Mouse (Mus musculus) thymus, postnatal 10 days (tissue): Measurements from ENCODE around the gene Ankrd60.

ENCODE experiments used
- DNase-seq, 2 experiments: peaks; one replicate each; pipeline ENCODE4 v3.0.0; 2021; ENCODE audit warnings: low spot score in 2 of 2

Ankrd60 gene

DNA sequence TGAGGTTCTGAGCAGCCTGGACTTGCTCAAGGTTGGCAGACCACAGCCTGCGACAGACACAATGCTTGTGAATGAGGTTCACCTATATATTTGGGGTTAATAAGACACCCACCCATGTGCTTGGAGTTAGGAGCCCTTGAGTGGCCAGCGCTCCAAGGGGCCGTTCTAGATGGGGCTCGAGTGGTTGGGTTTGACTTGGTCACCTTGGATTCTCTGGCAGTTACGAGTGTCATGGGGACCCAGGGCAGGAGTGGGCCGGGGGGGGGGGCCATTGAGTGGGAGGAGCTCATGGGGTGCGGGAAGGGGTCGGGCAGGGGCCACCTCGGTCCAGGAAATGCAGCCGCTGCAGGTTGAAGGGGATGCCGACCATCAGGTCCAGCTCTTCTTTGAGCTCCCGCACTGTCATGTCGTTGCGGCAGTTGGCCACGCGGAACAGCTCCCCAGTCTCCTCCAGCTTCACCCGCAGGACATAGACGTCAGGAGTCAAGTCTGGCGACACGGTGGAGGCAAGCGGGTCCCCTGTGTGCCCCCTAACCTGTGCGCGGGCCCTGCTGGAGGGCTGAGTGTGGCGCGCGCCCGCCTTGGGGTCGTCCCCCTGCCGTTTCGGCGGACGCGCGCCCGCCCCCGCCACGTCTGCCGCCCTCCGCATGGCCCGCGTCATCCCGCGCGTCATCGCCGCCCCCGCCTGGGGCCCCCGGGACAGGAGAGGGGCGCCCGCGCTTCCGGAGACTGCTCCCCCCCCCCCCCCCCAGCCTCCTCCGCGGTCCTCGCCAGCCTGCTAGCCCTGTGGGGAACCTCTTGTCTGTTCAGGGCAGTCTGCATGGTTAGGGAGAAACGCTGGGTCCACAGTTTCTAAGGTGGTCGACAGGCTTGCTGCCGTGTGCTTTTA is at the start of gene Ankrd60:
Gene Ankrd60, minus strand, starts transcription at position 697 of the 889 bp plus-strand sequence.
- peak; percentile 85 to 90 for DNase-seq

DNA sequence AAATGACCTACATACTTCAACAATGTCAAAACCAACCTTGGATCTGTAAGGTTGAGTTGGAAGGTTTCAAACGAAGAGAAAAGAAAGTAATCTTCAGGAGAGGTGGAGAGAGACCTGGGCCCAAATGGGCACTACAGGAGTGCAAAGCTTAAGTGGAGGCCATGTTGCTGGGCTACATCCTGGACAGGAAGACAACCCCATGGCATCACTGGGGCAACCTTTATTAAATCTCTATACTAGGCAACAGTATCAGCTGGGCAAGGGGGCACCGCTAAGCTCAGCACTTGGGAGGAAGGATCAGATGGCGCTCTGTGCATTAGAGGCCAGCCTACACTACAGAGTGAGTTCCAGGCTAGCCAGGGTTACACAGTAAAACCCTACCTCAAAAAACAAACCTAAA is 47.6 kb upstream of the Ankrd60 start:
- DNase-seq = no peak

DNA sequence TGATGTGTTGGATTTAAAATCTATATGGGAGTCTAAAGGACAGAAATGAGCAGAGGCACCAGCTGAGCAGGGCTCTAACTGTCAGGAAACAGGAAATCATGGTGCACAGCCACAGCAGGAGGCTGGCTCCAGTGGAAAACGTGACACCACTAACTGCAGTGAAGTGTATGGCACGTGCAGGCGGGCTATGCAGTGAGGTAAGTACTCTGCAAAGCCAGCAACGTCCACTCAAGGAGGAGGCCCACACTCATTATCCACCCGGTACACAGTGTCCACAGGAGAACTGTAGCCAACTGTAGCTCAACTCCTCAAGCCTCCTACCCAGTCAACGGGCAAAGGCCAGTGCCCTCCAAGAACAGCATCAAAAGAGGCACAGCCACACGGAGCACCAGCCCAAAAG is 46.5 kb upstream of the Ankrd60 start:
- peak; percentile 26 to 28 for DNase-seq

DNA sequence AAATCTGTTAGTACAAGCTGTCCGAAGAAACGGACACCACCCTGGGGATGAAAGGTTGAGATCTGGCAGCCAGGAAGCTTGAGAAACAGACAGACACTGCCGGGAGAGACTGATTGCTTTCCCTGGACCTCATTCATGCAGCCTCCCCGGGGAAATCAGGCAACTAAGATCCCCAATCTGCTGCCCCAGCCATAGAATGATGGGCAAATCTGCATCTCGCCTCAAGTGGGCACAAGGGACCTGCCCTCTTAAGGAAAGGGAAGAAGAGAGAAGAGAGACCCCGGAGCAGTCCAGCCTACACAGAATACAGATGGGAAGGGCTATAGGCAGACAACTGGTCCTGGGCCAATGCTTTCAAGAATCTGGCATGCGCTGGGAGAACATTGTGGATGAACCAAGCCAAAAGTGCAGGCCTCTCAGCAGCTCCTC is 44.0 kb upstream of the Ankrd60 start:
- no peak for DNase-seq

DNA sequence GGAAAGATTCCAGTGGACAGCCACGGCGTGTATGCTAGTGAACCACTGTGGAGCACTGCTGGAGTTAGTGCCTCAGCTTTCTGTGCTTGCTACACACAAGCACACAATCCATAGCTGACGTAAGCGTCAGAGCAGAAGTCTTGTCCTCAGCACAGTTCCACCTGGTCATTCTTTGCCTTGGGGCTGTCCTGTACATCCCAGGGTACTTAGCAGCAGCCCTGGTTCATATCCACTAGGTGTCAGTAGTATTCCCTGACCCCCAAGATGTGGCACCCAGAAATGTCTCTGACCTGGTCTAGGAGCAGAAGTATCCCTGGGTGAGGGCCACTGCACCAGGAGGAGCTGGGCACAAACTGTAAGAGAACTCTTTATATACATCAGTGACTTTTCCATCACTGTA is 42.5 kb upstream of the Ankrd60 start:
- no peak for DNase-seq

DNA sequence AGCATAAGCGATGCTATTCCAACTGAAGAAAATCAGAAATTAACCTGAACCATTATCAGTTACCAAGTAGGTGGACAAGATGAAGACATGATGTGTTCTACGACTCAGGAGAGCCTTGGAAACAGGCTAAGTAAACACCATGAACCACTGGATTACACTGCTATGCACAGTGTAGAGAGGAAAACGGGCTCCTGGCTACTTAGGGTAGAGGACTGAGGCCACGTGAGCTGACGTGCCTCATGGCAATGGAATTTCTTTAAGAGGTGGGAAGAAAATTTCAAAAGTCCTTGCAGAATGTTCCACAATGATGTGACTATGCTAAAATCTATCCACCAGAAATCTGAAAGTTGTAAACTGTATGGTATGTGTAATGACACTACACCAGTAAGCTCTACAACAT is 41.0 kb upstream of the Ankrd60 start:
- DNase-seq = no peak

DNA sequence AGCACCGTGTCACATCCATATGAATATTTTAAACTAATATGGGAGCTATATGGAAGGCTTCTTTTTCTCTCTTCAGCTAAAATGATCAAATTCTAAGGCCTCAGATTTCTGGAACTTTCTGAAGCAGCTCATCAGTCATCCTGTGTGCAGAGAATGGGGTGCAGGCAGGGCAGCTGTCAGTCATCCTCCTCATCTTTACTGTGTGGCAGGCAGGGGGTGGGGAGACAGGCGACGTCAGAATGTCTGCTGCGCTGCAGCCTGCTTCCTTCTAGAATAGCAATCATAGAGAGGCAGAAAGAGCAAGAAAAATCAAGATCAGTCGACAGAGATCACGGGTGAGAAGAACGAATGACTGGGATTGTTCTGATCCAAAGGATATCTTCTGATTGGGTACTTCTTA is 38.0 kb upstream of the Ankrd60 start:
- DNase-seq = no peak

DNA sequence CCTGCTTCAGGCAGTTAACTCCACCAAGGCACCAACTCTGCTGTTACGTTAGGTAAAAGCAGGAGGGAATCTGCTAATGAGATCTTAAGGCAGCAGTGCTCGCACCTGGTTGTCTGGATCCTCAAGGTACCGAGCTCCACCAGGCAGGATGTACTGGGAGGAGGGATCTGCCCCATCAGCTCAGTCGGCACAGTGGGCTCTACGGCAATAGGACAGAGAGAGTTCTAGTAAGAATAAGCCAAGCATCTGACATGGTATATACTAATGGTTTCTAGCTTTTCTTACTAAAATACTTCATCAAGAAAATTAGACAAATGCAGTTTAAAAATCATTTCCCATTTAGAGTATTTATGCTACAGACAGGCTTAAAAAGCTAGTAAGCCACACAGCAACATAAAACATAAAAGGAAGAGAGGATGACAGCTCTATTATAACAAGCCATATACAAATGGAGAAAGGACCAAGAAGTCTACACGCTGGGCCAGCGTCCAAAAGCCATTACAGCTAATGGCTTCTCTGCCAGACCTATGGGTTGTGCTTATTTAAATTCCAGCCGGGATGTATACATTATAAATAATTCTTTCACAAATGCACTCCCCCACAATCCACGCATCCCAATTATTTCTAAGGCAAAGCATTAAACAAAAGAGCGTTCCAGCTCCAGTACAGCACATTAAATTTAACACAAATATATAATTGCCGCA is 37.4 kb upstream of the Ankrd60 start:
- DNase-seq = no peak

DNA sequence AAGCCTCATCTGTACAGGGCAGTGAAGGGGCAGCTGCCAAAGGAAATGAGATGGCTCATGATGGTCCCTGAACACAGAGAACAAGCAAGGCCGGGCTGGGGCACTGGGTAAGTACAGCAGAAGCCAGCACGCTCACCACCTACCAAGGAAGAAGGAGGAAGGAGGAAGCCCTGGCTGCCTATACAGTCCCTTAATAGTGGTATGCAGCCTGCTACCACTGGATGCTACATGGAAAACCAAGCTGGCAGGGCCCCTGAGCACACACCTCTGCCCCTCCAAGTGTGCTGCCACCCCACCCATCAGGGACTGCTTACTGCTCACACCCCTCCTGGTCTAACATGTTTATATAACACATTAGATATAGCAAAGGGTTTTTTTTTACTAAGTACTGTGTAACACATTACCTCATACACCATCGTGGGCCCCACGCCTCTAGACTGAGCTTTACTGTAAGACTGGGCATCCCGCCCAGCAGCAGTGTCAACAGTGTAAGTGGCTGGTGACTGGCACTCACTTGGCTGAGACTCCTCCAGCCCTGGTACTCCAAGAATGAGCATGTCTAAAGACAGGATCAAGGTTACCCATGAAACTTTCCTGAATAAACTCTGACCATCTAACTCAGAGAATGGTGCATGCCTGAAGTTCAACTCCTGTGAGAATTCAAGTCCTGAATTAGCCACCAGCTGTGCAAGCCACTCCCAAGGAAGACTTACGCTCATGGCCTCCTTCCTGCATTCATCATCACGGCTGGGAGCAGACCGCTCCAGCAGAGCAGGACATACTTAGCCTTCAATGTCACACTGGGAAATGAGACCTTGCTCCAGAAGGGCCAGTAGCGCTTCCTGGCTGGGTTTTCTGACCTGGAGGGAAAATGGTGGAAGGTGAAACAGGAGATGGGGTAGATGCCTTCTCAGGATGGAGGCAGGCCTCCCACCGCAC is 30.1 kb upstream of the Ankrd60 start:
- no peak for DNase-seq

DNA sequence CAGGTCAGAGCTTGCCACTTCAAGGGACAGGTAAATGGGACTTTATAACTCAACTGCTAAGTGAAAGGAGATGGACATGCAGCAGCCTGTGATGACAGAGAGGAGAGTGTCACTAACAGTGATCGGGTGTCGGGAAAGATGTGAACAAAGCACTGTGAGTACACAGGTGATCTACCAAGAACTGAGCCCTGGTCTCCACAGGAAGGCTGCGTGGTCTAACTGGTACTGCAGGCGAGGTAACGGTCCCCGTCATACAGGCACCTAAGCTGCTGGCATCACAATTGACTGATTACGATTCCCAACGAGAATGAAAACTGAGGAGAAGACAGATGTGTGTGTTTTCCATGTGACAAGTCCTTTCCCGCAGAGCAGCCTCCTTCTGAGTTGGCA is 28.2 kb upstream of the Ankrd60 start:
- no peak for DNase-seq

DNA sequence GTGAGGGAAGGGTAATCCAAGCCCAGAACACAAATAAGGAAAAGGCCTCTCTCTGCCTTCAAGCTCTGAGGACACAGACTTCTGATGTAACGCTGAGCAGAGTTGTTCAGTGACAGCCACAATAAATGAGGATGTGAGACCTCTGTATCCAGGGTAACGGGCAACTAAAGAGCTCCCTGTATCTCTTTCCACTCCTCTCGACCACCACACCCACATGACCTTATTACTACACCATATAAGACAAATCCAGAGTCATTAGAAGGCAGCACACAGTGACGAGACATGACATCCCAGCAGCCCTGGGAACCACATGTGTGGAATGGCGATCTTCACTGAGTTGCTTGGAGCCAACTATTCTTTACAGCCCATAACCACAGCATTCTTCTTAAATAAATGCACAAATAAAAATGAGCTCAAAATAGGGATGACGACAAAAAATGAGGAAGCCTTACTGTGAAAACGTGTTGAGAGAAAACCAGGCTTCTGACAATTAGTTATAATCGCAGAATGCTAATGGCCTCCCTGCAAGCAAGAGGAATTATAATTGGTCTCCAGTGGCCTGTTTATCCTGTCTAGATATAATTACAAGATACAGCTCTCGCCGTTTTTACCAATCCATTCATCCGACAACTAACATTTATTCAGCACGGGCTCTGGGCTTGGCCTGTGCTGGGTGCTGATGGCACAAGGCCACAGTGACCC is 27.7 kb upstream of the Ankrd60 start:
- no peak for DNase-seq

DNA sequence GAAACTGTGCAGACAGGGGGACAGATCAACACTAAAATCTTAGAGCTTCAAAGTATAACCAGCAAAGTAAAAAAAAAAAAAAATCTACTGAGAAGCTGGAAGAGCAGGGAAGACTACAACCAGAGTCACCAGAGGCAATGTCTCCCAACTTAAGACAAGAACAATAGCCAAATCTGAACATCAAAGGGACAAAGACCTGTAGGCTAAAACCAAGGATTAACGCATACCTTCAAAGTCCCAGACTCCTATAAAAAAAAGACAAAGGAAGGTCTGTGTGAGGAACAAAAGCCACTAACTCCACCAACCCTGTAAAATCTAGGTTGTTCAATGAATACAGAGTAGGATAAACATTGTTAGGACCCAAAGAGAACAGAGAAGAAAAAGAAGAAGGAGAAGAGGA is 23.7 kb upstream of the Ankrd60 start:
- no peak for DNase-seq

DNA sequence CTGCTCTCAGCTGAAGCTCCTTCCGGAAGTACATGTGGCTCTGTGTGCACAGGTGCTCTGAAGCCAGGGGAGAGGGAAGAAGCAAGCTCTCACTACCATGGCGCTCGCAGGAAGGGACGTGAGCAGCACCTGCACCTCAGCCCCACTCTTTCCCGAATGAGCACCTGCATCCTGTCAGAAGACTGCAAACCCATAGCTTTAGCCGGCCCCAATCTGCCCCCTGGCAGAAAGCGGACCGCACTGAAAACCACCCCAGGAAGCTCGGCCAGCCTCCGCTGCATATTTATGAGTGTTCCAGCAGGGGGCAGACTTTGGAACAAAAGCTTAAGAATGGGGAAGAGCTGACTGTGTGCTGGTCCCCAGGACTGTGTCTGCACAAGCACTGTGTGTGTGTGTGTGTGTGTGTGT is 17.2 kb upstream of the Ankrd60 start:
- peak; percentile 77 to 83 for DNase-seq

DNA sequence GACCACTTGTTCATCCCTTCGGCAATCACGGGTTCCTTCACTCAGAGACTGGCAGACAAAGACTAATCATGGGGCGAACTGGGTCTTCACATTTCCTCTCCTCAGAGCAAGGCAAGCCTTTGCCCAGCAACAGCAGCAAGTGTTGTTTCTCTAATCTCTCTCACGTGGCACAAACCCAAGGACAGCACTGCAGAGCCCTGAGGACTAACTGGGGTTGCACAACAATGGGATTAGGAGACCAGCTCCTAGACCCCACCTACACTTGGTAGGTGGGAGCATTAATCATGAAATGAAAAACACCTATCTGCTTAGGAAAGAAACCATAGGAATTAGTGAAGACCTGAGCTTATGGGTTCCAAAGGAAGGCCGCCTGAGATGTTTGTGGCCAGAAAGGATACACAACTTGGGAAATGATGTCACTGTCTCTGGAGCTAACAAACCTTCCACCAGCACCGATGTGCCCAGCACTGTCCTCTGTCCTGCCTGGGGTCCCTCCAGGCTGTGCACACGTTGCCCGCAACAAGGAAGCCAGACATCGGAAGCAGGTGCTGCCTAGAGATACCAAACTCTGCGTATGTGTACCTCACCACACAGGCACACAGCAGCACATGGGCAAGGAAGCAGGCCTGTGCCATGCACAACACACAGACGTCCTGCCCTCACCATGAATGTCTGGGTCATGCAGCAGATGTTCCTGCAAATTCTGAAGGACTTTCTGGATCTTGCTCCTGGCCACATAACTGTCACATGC is 16.3 kb upstream of the Ankrd60 start:
- DNase-seq = no peak

DNA sequence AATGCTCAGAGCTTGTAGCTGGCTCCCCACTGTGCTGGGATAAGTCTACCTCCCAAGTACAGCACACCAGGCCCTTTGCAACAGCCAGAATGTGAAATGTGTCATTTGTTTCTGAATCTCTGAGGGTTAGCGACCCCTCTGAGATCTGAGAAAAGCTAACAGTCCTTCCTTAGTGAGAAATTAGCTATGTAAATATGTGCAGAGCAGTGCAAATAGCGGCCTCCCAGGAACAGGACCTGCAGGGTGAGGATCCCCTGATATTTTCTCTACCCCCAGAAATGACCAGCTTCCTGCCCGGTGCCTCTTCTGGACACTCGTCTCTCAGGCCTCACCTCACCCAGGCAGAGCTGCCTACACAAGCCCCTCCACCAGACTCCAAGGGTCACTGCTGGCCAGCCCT is 15.7 kb upstream of the Ankrd60 start:
- no peak for DNase-seq

DNA sequence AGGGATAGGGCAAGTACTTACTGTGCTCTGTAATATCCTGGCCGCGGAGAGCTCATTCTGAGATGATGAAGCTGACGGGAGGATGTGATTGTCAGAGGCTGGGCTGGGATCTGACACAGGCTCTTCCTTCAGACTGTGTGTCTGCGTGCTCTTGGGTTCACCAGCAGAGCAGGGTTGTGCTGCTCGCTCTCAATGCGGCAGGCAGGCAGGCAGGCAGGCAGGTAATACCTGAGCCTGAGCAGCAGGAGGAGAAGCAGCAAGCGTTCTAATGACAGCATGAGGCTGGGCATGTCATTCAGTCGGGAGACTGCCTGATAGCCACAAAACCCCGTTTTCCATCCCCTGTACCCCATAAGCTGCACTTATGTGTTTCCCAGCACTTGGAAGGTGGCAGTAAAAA is 14.6 kb upstream of the Ankrd60 start:
- no peak for DNase-seq

DNA sequence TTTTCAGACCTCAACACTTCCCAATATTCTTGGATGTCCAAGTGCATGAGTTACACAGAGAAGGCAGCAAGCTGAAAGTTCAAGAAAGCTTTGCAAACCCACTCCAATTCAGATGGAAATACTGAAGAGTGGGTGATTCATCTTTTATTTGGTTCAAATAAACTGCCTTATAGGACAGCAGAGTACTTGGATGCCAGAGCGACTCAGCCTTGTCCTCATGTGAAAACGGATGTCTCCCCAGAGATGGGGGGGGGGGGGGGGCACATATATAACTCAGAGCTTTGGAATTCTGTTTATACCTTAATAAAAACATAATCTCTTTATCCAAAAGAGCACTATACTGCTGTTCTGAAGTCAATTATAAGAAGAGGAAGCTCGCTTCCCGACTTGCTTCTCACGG is 9.2 kb upstream of the Ankrd60 start:
- no peak for DNase-seq

DNA sequence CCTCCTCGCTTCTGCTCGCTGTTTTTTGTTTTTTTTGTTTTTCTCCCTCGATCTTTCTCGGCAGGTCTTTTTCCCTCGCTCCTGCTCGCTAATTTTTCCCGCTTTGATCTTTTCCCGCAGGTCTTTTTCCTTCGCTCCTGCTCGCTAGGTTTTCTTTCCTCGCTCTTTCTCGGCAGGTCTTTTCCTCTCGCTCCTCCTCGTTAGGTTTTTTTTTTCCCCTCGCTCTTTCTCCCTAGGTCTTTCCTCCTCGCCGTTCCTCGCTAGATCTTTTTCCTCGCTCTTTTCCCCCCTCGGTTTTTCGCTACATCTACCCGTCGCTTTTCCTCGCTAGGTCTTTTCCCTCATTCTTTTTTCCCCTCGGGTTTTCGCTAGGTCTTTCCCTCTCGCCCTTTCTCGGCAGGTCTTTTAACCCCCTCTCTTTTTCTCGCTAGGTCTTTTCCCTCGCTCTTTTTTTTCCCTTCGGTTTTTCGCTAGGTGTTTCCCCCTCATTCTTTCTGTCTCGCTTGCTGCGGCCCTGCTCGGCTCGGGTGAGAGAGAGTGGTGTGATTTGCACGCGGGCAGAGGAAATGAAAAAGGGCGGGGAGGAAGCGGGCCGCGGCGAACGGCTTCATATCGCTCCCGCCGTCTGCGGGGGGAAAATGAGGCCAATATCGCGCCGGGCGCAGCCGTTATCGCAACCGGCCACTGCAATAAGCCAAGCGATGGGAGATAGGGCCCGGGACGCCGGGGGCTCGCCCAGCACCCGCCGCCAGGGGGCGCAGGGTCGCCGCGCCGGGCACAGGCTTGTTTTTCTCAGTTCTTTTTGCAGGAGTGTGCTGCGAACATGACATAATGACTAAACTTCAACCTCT is 8.2 kb upstream of the Ankrd60 start:
- DNase-seq = peak; percentile 59 to 82

DNA sequence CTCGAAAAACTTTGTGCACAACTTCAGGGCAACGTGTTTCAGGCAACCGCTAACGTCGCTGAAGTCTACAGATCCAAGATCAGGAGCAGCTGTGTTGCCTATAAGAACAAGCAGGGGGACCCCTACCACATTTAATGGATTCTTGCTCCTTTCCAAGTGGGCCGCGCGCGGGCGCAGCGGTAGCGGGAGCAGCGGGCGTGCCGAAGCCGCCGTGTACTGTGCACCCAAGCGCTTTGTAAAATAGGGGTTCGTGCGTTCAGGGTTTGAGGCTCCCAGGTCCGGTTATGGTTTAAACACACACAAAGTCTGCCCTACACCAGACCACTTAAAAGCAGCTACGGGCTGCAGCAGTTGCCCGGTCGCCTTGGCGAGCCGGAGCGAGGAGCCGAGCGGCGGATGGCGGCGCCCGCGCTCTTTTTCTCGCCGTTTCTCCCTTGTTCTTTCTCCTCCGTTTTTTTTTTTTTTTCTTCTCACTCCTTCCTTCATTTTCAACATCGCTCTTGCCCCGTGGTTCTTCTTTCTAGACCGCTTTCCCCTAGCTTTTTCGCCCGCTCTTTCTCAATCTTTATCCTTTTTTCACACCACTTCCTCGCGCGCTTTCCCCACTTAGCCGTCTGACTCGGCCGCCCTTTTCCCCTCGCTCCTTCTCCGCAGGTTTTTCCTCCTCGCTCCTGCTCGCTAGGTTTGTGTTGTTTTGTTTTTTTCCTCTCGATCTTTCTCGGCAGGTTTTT is 7.4 kb upstream of the Ankrd60 start:
- DNase-seq = peak; percentile 37 to 47
